Mouse (Mus musculus) activated CD4-positive, CD25-positive, alpha-beta regulatory T cell, adult 4 months (primary cell): ENCODE results near the gene Tgfbr2. TPM values are rescaled to one million over a fixed set of nuclear protein-coding genes. Genes with fewer than 3 reads are reported as not detected.
"Not testable (repeated sequence)": the region's sequence is repeated elsewhere in the genome, so short reads cannot be mapped to it uniquely, and the experiment has no call there.

Experiments
- ATAC-seq: one replicate; pipeline ENCODE4 v1.8.0; 2017
- polyA plus RNA-seq, 2 experiments: library from polyadenylated mRNA; unstranded; fragments of 100-300 nt; shearing (Covaris generic); gene quantifications; one replicate each; pipeline ENCODE4 v1.2.1; 2017

The Tgfbr2 gene
- polyA plus RNA-seq, 2 experiments from 2014 or later = 22.9 to 28.0 TPM

- ATAC-seq = no peak
Measured at GRCm38 (mm10) chr9:116064774-116065173, 110.4 kb downstream of the Tgfbr2 start.

DNA sequence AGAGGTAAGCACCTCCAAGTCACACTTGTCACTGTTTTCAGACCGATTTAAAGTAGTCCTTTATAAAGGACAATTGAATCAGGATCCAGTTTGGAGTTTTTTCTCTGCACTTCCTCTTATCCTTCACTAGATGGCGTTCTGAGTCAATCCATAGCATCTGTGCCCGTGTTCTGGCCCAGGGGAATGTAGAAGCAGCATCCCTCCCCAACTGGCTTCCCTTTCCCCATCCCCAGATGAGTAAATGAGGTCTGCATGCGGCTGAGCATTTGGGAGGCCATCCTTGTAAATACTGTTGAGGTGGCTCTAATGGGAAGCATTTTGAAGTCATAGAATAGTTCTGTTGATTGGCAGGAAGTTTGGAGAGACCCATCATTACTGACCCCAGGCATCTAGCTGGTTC is 114.5 kb downstream of the Tgfbr2 start:
- ATAC-seq = no peak

- no peak for ATAC-seq
Measured at GRCm38 (mm10) chr9:116059156-116059555, 116.0 kb downstream of the Tgfbr2 start.

GRCm38 (mm10) chr9:116058475-116058874 is 116.7 kb downstream of the Tgfbr2 start:
- ATAC-seq = no peak

DNA sequence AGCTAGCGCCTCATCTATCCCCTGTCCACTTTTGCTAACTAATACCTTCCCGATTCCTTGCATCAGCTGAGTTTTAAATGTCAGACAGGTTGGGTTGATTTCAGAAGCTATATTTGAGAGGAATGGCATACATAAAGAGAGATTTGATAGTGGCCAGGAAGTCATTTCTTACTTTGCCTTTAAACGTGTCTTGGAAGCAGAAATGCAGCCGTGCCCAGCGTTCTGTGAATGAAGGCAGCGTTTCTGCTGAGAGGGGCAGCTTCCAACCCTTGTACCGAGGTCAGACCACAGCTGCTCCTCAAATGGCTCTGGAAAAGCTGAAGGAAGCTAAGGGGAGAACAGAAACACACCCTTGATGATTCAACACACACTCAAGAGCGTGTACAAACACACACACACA is 121.2 kb downstream of the Tgfbr2 start:
- ATAC-seq = no peak

- no peak for ATAC-seq
Measured at GRCm38 (mm10) chr9:116049985-116050384, 125.2 kb downstream of the Tgfbr2 start.

- no peak for ATAC-seq
Measured at GRCm38 (mm10) chr9:116041787-116042186, 133.4 kb downstream of the Tgfbr2 start.

DNA sequence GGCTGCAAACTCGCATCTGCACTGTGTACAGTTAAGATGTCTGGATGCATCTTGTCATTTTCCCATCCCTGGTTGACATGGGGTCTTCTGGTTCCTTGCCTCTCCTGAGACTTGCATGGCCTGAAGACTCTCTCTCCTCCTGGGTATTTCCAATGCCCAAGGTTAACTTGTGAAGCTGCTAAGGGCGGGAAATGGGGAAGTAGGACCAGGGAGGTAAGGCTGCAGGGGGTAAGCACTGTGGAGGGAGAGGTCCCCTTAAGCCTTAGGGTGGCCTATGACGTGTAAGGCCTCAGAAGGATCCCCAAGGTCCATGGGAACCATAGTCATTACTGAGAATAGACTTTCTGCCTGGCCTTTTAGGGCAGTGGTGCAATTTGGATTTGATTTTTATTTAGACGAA is 133.8 kb downstream of the Tgfbr2 start:
- ATAC-seq = no peak

DNA sequence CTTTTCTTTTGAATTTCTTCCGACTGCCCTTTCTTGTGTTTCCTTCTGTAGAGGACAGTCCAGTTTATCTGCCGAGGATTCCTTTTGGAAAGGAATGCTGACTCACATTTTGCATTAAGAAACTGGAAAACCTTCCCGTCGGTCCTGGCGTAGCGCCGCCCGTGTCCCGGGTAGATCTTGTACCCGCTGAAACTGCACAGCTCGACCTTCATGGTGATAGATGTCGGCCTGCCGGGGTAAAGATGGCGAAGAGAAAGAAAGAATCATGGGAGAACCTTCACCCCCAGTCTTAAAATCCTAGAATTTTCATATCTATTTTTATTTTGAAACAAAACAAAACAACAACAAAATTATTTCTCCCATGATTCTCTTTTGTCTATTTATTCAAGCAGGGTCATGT is 134.3 kb downstream of the Tgfbr2 start:
- not testable (repeated sequence) for ATAC-seq

- no peak for ATAC-seq
Measured at GRCm38 (mm10) chr9:116039981-116040380, 135.2 kb downstream of the Tgfbr2 start.

GRCm38 (mm10) chr9:116038275-116038674 is 136.9 kb downstream of the Tgfbr2 start:
- ATAC-seq = no peak
